Mouse (Mus musculus) ES-E14 (cell line): Measurements from ENCODE around the gene Tbl1xr1.

Experiments used
- CHD2 ChIP-seq: IDR thresholded peaks from 2 replicates; pipeline ENCODE4 v1.6.1; 2014; ENCODE audit warnings: mild to moderate bottlenecking, low read depth, low read length, inconsistent platforms
- HCFC1 ChIP-seq: IDR thresholded peaks from 2 replicates; pipeline ENCODE4 v1.6.1; 2012; ENCODE audit warnings: low read length, inconsistent platforms, borderline replicate concordance; ENCODE audit not compliant: insufficient read depth
- MAFK ChIP-seq: IDR thresholded peaks from 2 replicates; pipeline ENCODE4 v1.6.1; 2014; ENCODE audit warnings: mild to moderate bottlenecking, low read depth, low read length, inconsistent platforms; ENCODE audit not compliant: insufficient read depth
- ZC3H11A ChIP-seq: IDR thresholded peaks from 2 replicates; pipeline ENCODE4 v1.6.1; 2012; ENCODE audit warnings: low read depth, mild to moderate bottlenecking, inconsistent platforms, low read length, borderline replicate concordance
- ZNF384 ChIP-seq: IDR thresholded peaks from 2 replicates; pipeline ENCODE4 v1.6.1; 2012; ENCODE audit warnings: low read depth, low read length, inconsistent platforms

- no peak for TF ChIP-seq HCFC1
- no peak for TF ChIP-seq CHD2
- no peak for TF ChIP-seq ZNF384
- no peak for TF ChIP-seq ZC3H11A
- no peak for TF ChIP-seq MAFK
These were observed 39.2 kb downstream of the Tbl1xr1 start for GRCm38 (mm10) chr3:22115678-22116077.
